Mouse (Mus musculus): ENCODE results near the gene Tmem274. TPM values are rescaled to one million over a fixed set of nuclear protein-coding genes. Genes with fewer than 3 reads are reported as not detected.
"Not testable (repeated sequence)": the region's sequence is repeated elsewhere in the genome, so short reads cannot be mapped to it uniquely, and the experiment has no call there.

Tmem274 gene
- under 1 TPM in 1 of 2 experiments, not detected in 1; 0.73 TPM for polyA plus RNA-seq (2017; shearing (Covaris generic))

DNA sequence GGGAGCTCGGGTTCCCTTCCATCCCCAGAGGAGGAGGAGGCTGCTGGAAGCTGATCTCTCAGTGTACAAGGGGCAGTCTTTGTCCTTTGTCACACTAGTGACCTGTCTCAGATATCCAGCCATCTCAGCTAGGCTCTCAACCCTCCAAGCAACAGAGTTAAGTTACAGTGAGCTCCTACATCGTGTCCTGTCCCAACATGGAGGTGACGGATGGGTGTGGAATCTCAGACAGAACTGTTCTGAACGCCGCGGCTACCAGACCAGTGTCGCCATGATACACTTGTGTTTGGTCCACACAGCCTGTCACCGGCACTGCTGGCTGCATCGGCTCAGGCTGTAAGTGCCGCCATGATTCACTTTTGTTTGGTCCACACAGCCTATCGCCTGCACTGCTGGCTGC is at the start of gene Tmem274:
Gene Tmem274 (plus strand): TSS at position 301 of the 400 bp plus-strand sequence.
- no peak for ATAC-seq

DNA sequence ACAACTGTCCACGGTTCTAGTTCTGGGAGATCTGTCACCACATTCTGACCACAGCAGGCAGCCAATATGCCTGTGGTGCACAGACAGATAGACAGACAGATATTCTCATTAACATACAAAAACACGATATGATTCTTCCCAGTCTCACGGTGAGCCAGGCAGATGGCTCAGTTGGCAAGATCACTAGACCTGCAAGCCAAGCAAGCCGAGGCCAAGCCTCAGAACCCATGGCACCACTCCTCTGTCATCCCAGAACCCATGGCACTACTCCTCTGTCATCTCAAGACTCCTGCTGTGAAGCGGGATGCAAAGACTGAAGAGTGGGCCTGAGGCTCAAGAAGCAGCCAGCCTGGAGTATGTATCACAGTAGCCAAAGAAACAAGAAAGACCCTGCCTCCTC is 47.6 kb upstream of the Tmem274 start:
- ATAC-seq = no peak

GRCm38 (mm10) chr4:149431887-149432286 is 45.3 kb upstream of the Tmem274 start:
- not testable (repeated sequence) for ATAC-seq

GRCm38 (mm10) chr4:149440576-149440975 is 36.6 kb upstream of the Tmem274 start:
- ATAC-seq = no peak

- ATAC-seq = no peak
These were observed 34.7 kb upstream of the Tmem274 start for GRCm38 (mm10) chr4:149442436-149442835.

- ATAC-seq = no peak
These were observed 32.7 kb upstream of the Tmem274 start for GRCm38 (mm10) chr4:149444465-149444864.

DNA sequence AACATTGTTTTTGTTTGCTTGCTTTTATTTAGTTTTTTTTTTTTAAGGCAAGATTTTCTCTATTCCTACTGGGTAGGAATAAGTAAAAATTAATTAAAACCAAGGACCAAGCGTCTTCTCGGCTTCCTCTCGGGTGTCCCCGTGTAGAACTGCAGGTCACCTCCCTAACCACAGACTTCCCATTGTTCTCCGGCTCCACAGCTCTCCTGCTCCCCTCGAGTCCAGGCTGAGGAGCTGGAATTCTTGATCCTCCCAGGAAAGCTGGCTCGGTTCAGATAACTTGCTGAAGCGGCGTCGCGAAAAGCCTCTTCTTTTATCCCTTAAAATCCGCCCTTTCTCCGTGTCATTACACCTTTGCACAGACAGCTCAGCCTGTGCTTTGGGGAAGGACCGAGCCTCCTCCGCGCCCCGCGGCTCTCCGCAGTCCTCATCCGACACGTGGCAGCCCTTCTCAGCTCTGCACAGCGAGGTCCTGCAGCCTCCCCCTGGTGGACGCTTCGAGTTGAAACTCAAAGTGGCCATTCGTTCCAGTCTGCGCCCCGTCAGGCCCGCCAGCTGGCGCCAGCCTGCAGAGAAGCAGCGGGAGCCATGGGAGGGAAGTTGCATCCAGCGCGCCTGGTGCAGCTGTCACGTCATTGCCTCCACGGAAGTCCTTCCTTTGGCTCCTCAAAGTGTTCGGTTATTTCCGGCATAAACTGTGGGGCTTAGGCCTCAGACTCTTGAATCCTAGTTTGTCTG is 32.0 kb upstream of the Tmem274 start:
- peak; percentile 96 for ATAC-seq

DNA sequence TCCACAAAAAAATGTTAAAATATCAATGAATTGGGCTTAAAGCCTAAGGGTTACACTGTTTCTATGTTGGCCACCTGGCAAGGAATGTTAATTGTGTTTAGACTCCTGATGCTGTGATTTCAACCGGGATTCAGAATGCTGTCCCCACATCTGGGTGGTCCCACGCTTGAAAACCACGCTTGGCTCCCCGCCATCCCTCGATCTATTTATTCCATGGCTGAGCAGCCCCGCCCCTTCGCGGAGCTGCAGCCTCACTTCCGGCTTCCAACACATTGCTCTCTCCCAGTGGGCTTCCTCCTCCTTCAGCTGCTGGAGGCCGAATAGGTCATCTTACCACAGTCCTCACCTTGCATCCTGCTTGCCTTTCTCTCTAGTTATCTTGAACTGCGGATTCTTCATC is 31.3 kb upstream of the Tmem274 start:
- ATAC-seq = no peak

GRCm38 (mm10) chr4:149446309-149446708 is 30.9 kb upstream of the Tmem274 start:
- no peak for ATAC-seq

GRCm38 (mm10) chr4:149450636-149451035 is 26.5 kb upstream of the Tmem274 start:
- no peak for ATAC-seq

- ATAC-seq = no peak
These were observed 23.5 kb upstream of the Tmem274 start for GRCm38 (mm10) chr4:149453656-149454055.

DNA sequence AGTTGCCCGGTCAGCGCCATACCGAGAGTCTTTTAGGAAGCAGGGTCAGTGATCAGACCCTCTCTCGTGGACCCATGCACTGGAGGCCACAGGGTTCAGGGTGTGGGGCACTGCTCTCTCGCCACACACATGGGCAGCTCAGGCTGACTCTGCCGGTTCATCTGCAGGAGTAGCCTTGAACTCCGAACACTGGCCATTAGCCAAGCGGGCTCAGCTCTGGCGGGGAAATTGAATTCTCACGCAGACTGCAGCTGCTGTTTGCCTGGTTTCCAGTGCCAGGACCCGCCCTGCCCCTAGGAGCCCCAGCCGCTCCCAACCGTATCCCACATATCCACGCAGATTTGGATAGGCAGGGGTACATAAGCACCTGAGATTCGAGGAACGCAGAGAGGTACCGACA is 22.9 kb upstream of the Tmem274 start:
- no peak for ATAC-seq

DNA sequence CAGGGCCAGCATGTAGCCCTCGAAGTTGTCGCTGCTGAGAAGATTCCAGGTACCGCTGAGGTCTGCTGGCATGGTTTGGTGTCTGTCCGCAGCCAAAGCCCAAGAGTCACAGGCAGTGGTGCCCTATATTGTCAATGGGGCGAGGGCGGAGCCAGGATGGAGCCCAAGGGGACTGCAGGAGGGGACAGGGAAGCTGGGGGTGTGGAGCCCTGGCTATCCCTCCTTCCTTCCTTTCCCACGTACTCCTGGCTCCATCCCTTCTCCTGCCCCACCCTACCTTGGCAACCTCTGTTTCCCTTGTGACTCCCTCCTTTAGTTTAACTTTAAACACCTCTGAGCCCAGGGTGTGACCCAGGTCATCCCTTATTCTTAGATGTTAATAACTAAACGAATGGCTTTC is 22.3 kb upstream of the Tmem274 start, which contains the start of gene Rbp7:
Gene Rbp7 (minus strand): TSS at position 100 of the 400 bp plus-strand sequence.
- ATAC-seq = no peak

DNA sequence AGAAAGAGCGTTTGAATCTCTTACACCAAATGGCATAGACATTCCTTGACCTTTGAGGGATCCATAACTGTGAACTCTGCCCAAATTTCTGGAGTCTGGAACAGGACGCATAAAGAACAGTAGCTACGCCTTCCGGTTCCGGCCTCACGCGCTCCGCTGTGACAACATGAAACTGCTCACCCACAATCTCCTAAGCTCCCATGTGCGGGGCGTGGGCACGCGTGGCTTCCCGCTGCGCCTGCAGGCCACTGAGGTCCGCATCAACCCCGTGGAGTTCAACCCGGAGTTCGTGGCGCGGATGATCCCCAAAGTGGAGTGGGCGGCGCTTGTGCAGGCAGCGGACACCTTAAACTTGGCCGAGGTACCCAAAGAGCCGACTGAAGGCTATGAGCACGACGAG is 20.0 kb upstream of the Tmem274 start:
- ATAC-seq = not testable (repeated sequence)

GRCm38 (mm10) chr4:149457831-149458430 is 19.2 kb upstream of the Tmem274 start:
- ATAC-seq = no peak

DNA sequence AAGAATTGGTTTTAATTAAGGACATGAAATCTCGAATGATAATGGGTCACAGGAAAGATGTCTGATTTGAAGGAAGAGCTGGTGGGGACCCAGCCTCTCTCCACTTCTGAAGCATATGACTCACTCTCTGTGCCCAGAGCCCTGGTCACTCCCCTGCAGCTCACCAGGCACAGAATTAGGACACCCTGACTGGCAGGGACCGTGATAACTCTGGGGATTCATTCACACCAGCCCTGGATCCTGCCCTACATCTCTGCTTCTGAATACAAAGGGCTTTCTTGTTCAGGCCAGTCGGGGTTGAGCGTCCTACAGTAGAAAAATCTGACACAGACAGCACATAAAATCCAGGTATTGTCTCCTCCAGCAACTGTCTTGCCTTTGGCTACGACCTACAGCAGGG is 18.7 kb upstream of the Tmem274 start:
- no peak for ATAC-seq

DNA sequence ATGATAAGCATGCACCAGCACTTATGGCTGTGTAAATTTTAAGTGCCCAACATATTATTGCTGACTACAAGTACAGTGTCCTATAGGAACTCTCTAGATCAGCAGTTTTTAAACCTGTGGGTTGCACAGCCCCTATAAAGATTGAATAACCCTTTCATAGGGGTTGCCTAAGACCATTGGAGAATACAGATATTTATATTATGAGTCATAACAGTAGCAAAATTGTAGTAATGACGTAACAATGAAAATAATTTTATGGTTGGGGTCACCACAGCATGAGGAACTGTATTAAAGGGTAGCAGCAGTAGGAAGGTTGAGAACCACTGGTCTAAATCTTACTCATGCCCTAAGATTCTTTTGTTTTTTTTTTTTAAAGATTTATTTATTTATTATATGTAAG is 17.8 kb upstream of the Tmem274 start:
- ATAC-seq = no peak

GRCm38 (mm10) chr4:149460475-149460874 is 16.7 kb upstream of the Tmem274 start:
- ATAC-seq = not testable (repeated sequence)

DNA sequence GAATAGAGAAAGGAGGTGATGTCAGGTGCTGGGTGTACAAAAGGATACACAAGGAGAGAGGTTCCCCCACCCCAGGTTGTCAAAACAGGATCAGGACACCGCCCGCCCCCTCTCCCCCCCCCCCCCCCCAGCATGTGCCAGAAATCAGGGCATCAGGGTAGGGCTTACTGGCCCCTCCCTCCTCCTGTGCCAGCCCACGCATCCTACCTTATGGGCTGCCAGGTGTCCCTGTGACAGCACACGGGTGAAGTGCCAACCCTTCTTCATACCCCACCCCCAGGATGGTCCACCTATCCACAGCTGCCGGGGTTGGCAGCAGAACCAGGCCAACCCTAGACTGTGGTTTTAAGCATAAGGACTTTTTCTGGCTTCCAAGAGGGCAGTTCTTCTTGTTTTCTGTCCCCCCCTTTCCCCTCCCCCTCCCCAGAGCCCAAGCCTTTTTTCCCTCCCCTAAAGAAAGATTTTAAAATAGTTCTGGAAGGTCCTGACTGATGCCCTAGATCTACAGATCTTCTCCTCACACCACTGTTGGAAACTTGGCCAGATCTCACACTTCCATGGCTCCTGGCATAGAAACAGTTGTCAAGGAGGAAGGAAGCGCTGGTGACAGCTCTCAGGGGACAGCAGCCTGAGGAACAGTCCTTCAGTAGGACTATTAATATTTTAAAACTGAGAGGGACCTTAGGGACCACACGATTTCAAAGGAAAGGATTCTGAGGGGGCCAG is 15.4 kb upstream of the Tmem274 start:
- no peak for ATAC-seq

GRCm38 (mm10) chr4:149462305-149462971 is 14.7 kb upstream of the Tmem274 start:
- ATAC-seq = no peak

DNA sequence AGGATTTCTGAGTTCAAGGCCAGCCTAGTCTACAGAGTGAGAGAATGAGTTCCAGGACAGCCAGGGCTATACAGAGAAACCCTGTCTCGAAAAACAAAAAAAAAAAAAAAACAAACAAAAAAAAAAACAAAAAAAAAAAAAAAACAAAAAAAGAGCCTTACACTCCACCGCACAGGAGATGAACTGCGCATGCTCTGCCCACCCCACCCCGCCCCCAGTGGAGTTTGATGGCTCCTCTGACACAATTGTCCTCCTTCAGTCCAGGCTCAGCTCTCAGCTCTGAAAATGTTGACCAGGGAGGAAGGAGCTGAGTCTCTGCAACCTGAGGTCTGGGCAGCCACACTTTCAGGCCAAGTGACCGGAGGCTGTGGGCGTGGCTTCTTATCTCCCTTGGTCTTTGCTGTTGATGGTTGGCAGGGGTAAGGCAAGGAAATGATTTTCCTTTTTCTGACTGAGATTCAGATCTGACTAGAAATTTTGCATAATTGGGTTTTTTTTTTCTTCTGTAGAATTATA is 13.7 kb upstream of the Tmem274 start:
- no peak for ATAC-seq

DNA sequence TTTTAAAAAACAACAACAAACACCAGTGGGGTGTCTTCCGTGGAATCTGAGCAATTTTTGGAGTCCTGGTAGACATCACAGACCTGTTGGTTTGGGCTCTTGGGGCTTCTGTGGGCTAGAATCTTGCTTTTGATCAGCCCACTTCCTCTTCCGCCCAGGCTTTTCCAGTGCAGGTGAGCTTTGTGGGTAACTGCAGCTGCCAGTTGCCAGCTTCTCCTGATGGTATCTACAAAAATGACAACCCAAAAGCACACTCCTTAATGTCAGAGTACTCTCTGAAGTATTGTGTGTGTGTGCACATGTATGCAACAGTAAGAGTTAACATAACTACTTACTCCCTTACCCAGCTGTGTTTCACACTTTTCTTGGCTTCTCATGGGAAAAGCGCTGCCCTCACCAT is 7.6 kb upstream of the Tmem274 start:
- peak; percentile 96 for ATAC-seq

- ATAC-seq = no peak
These were observed 2.1 kb upstream of the Tmem274 start for GRCm38 (mm10) chr4:149475096-149475495.

All from CD4-positive, CD25-positive, alpha-beta regulatory T cell, adult 4 months (primary cell).